Mouse (Mus musculus) ovary, adult 18-20 months (tissue): Measurements from ENCODE around the gene Morc4.

Experiments used
- DNase-seq: peaks from one replicate; pipeline ENCODE4 v3.0.0; 2022; ENCODE audit warnings: low spot score, mixed read lengths

Gene Morc4

GRCm38 (mm10) chrX:139805918-139806317 is 65.6 kb downstream of the Morc4 start:
- DNase-seq: no peak

GRCm38 (mm10) chrX:139803028-139803427 is 68.4 kb downstream of the Morc4 start:
- DNase-seq: no peak

DNA sequence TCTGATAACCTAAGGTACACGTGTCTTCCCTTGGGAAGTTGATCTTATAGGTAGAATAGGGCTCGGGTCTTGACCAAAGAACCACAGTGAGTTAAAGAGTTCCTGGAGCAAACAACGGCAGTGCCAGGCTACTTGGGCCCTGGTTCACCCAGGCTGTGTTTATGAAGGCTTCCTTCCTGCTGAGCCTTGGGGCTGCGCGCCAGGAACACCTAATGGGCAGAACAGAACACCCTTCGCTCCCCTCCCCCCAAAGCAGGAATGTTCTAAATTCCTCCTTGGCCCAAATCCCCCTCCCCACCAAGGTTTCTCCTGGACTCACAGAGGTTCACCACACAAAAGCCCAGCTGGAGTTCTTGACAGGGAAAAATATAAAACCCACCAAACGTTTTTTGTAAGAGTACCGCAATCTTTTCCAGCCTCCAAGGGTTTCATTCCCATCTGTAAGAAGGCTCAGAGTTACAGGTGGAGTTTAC is 71.0 kb downstream of the Morc4 start, which contains the start of gene Cldn2:
Gene Cldn2 (plus strand): TSS at position 423 of the 473 bp plus-strand sequence.
- DNase-seq: no peak

DNA sequence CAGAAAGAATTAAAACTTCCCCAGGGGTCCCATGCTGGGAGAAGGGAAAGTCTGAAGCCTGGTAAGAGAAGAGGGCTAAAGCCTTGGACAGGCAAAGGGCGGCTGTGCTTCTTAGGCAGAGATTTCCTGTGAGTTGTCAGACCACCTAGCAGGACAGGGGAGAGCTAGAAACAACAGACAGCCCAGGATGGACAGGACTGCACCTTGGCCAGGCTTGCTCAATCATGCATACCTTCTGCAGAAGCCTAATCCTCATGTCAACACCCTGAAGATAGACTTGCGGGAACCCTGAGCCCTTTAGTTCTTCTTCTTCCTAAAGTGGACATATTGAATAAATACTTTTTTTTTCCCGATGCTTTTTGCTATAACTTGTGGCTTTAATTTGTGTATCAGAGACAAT is 71.5 kb downstream of the Morc4 start:
- no peak for DNase-seq

- peak; percentile 43 for DNase-seq
Measured at GRCm38 (mm10) chrX:139797875-139798274, 73.6 kb downstream of the Morc4 start.

DNA sequence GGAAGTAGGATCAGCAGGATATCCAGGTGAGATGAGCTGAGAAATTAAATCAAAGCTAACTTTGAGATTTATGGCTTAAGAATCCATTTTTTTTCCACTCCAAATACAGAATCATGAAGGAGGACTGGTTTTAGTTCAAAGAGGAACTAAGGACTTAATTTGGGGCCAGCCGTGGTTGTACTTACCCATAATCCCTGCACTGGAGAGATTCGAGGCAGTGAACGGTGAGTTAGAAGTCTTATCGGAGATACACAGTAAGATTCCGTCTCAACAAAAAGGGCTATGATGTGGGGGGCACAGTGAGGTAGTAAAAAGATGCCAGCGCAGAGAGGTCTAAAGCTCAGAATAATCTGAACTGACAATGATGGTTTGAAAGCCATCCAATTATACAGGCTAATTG is 75.4 kb downstream of the Morc4 start:
- no peak for DNase-seq

- DNase-seq: no peak
Measured at GRCm38 (mm10) chrX:139794072-139794845, 77.2 kb downstream of the Morc4 start.

DNA sequence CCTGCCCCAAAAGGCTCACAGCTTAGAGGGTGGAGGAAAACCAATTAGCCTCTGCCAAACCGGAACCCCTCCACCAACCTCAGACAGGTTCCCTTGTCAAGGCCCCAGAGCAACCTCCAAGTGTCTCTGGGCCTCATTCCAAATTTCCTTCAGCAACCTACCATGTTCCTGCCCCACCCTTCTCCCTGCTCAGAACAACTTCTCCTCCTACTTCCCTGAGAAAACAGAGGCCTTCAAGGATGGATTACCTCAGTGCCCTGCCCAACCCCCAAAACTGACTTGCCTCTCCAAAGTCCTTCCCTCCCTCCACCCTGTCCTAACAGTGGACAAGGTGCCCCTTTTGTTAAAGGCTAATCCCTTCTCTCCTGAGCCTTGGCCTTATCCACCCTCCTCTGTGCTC is 85.7 kb downstream of the Morc4 start:
- no peak for DNase-seq

GRCm38 (mm10) chrX:139783045-139783422 is 88.4 kb downstream of the Morc4 start:
- no peak for DNase-seq

- DNase-seq: no peak
Measured at GRCm38 (mm10) chrX:139782278-139783044, 89.0 kb downstream of the Morc4 start, which contains the start of gene Ripply1. TSS of gene Ripply1 (minus strand) at chrX:139782353.

- DNase-seq: no peak
Measured at GRCm38 (mm10) chrX:139781563-139781962, 89.9 kb downstream of the Morc4 start.

- no peak for DNase-seq
Measured at GRCm38 (mm10) chrX:139780988-139781387, 90.5 kb downstream of the Morc4 start.

DNA sequence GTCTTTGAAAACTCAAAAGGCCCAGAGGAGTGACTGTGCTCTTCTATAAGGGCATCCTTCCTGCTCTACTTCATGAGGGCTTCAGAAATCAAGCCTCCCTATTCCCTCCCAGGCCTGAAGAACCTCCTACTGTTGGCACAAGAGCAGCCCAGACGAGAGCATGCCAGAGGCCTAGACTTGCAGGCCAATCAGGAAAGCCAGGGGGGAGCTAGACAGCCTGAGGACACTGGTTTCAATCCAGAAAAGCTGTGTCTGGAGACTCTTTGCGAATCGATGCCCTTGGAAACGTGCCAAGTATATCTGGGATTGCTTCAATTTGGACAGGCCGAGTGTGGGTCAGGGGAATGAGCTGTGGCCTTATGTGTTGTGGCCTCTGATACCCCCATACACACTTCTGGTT is 92.1 kb downstream of the Morc4 start:
- DNase-seq: no peak

DNA sequence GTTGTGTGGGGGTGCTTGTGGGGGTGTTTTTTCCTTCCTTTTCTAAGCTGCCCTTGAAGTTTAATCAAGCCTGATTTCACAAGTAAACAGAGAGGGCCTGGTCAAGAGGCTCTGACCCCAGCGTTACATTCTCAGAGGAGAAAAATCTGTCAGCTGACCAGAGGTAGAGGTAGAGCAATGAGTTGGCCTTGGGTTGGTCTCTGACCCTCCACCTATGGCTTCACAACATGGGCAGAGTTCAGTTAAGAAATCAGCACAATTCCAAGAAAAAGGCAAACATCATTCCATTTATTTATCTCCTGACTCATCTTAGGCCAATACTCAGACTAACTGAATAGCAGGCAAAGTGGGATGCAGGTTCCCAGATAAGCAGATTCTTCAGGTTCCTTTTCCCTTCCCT is 92.6 kb downstream of the Morc4 start:
- no peak for DNase-seq

GRCm38 (mm10) chrX:139777357-139777756 is 94.1 kb downstream of the Morc4 start:
- DNase-seq: no peak

- DNase-seq: peak; percentile 19
Measured at GRCm38 (mm10) chrX:139775084-139775612, 96.3 kb downstream of the Morc4 start.

- DNase-seq: no peak
Measured at GRCm38 (mm10) chrX:139774309-139775083, 97.0 kb downstream of the Morc4 start.
